In genomic region chr9:60311594-60312128, GRCm38 (mm10) we compare ENCODE assay signal across 11 mouse cellular contexts.
DNase-seq lines count a peak whose midpoint lies in the region; ATAC-seq and TF ChIP-seq lines count a peak whose summit lies in the region.
"Had no signal": no experiment of that assay in that cellular context is flagged by ENCODE, and none has a peak within 500 bp of the region (broad histone marks: within the 10 kb centered on the region; RNA-seq: fewer than 3 reads in every experiment).

No protein-coding gene starts in this region.

- H3K9me3 ChIP-seq in lung, postnatal 0 days (ENCODE audit: low read length), result no peaks in the 10 kb centered on the region
- no peaks in the 10 kb centered on the region for H3K9me3 ChIP-seq in hindbrain, embryonic 13.5 days
- H3K9me3 ChIP-seq: liver, embryonic 15.5 days had no signal

- TF ChIP-seq EP300 in lung, postnatal 0 days (IDR thresholded peaks at IDR 0.05), result no peak

- peak; percentile 19 for DNase-seq in lung, postnatal 10 days
- DNase-seq in lung, postnatal 0 days (ENCODE audit: low spot score), result no peak
- DNase-seq in layer of hippocampus, postnatal 14 days (ENCODE audit: low spot score in 2 of 2), result peak; percentile 45 to 80
- DNase-seq in retina, embryonic 14.5 days (ENCODE audit: low spot score), result peak; percentile 24
- no peak for DNase-seq in adrenal gland, postnatal 14 days
- no peak for DNase-seq in embryo, embryonic 10.5 days (ENCODE audit: low spot score)

- H3K36me3 ChIP-seq in lung, postnatal 0 days (ENCODE audit: insufficient read depth, low read length), result no peaks in the 10 kb centered on the region
- no peaks in the 10 kb centered on the region for H3K36me3 ChIP-seq in hindbrain, embryonic 13.5 days
- H3K36me3 ChIP-seq: liver, embryonic 15.5 days had no signal

- no peak overlapping the region for H3K9ac ChIP-seq in lung, postnatal 0 days (replicated peaks; ENCODE audit: low read depth)
- no peak overlapping the region for H3K9ac ChIP-seq in hindbrain, embryonic 13.5 days
- H3K9ac ChIP-seq: liver, embryonic 15.5 days had no signal

- H3K4me1 ChIP-seq in lung, postnatal 0 days (ENCODE audit: insufficient read depth, low read depth, low read length), result no peaks in the 10 kb centered on the region
- peaks cover 41% of the 10 kb centered on the region for H3K4me1 ChIP-seq in hindbrain, embryonic 13.5 days (replicated peaks)

- no peak for TF ChIP-seq CTCF in lung, postnatal 0 days (IDR thresholded peaks at IDR 0.05)

- H3K4me3 ChIP-seq in lung, postnatal 0 days (ENCODE audit: low read depth, low read length), result no peak overlapping the region
- H3K4me3 ChIP-seq in hindbrain, embryonic 13.5 days, result no peak overlapping the region
- H3K4me3 ChIP-seq: erythroblast, embryonic 14.5 days; liver, embryonic 15.5 days had no signal

- no peak for ATAC-seq in lung, postnatal 0 days
- peak; percentile 77 for ATAC-seq in hindbrain, embryonic 13.5 days (ENCODE audit: low FRiP score)
- ATAC-seq in erythroblast, adult 5-6 weeks (replicated peaks; ENCODE audit: low FRiP score, poor library complexity, severe bottlenecking), result no peak
- ATAC-seq: Patski had no signal

- WGBS in lung, postnatal 0 days, result 61% methylated on average over 10 of the region's 10 CpGs
- WGBS in hindbrain, embryonic 13.5 days, result 45% methylated on average over 10 of the region's 10 CpGs

- no peaks in the 10 kb centered on the region for H3K27me3 ChIP-seq in lung, postnatal 0 days (replicated peaks; ENCODE audit: insufficient read depth, low read length)
- no peaks in the 10 kb centered on the region for H3K27me3 ChIP-seq in hindbrain, embryonic 13.5 days
- H3K27me3 ChIP-seq: liver, embryonic 15.5 days; Patski had no signal

- H3K27ac ChIP-seq in lung, postnatal 0 days (ENCODE audit: low read length), result no peak overlapping the region
- H3K27ac ChIP-seq in hindbrain, embryonic 13.5 days, result peak overlapping the region; percentile 48
- H3K27ac ChIP-seq: liver, embryonic 15.5 days had no signal

- H3K4me2 ChIP-seq in lung, postnatal 0 days (replicated peaks; ENCODE audit: low read depth, low read length), result no peak overlapping the region
- H3K4me2 ChIP-seq in hindbrain, embryonic 13.5 days, result no peak overlapping the region
- H3K4me2 ChIP-seq: liver, embryonic 15.5 days had no signal

Comparison
In these comparisons a context has a peak if more than half of its experiments do, and no peak if none do; other contexts are left out.
1. DNase-seq: peak in lung, postnatal 10 days (single experiment), layer of hippocampus, postnatal 14 days (2 of 2) and retina, embryonic 14.5 days (single experiment); none in lung, postnatal 0 days (single experiment), adrenal gland, postnatal 14 days (single experiment) and embryo, embryonic 10.5 days (single experiment).